Mouse (Mus musculus): ENCODE measurements around the gene Alpk1. TPM values are rescaled to one million over a fixed set of nuclear protein-coding genes. Genes with fewer than 3 reads are reported as not detected.
A peak's percentile ranks its signal among the peaks of the same experiment; 100 is the strongest.

Alpk1 gene
- polyA plus RNA-seq, 1 experiment = 35.4 TPM

DNA sequence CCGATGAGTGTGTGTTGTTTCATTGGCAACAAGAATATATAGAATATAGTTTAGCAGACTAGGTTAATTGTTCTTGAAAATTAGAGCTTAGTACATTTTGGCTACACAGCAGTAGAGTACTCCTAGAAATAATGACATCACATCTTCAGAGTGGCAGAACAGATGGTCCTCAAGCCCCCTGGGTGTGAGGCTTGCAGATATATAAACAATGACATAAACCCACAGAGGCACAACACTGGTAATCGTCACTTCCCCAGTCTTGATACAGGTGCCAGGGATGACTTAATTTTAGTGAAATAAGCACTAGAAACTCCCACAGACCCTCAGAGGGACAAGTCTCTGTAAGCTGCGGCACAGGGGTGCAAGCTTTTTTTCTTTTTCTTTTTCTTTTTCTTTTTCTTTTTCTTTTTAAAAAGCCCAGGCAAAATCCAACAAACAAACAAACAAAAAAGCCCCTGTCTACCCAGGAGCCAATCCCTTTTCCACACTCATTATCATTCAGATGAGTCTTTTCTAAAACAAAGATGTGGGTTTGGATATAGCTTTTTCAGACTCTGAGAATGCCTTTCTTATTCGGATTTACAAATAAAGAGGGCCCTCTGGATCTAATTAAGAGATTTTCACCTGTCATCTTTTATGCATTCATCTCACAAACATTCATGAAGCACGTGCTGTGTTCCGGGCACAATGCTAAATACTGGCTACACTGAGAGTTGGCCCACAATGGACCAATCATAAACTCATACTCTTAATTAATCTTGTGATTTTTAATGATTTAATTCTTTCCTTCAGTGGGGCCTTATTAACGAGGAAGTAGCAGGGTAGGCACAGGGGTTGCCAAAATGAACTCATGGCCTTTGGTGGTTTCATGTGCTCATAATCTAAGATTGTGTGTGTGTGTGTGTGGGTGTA, 128.3 kb downstream of the Alpk1 start:
- Histone ChIP-seq H3K4me1 (ENCODE audit: control insufficient read depth, insufficient read depth, low read length) (peaks cover 12% of the 10 kb centered on the region), H3K27ac (ENCODE audit: insufficient read depth, low read depth, low read length) (no peak overlapping the region), H3K4me3 (ENCODE audit: insufficient read depth, low read length) (no peak overlapping the region)
- no peak for TF ChIP-seq CTCF (IDR thresholded peaks at IDR 0.05; ENCODE audit: low read depth, low read length)
- no peak for TF ChIP-seq POLR2A (IDR thresholded peaks at IDR 0.05; ENCODE audit: borderline replicate concordance, low read depth, low read length)

DNA sequence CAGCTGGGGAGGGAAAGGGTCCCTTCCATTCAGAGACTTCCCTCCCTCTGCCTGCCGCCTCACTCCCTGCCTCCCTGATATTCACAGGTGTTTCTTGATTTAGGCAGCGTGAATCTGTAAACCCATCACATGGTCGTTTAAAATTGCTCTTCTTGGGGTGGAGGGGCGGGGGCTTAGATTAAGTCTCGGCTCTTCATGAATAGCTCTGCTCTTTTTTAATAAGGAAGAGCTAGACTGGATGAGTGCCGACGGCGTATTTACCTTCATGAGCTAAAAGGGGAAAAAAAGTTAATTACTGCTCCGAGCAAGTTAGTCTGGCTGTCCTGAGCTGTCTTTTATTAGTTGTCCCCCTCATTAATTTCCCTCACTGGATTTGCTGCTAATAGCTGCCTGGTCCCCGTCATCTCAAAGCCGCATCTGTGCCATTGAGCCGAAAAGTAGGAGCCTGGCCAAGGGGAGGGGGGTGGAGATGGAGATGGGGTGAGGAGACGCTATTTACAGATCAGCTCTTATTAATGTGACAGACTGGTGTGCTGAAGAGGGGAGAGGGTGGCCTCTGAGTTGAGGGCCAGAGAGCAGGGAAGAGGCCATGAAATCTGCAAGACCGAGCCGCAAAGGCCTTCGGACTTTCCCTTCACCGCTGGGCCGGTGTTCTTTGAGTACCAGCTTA, 134.0 kb downstream of the Alpk1 start:
- Histone ChIP-seq H3K4me1 (ENCODE audit: control insufficient read depth, insufficient read depth, low read length) (no peaks in the 10 kb centered on the region), H3K27ac (ENCODE audit: insufficient read depth, low read depth, low read length) (no peak overlapping the region), H3K4me3 (ENCODE audit: insufficient read depth, low read length) (no peak overlapping the region)
- TF ChIP-seq CTCF (IDR thresholded peaks at IDR 0.05; ENCODE audit: low read depth, low read length) (no peak), POLR2A (IDR thresholded peaks at IDR 0.05; ENCODE audit: borderline replicate concordance, low read depth, low read length) (no peak)

DNA sequence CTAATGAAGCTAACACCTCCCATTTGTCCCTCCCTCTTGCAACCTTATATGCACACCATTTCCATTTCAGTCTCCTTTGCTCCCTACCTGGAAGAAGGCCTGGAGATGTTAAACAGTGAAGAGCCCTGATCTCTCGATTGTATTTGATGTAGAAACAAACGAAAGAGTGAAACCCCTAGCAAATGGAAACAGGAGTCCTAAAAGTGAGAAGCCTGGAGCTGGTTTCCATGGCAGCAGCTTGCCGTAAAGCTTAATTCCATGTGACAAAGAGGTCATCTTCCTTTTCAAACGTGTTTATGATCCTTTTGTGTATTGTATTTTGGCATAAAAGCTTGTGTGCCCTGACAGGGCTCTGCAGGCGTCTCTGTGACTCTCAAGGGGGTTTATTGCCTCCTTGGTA, 138.1 kb downstream of the Alpk1 start:
- no peak for TF ChIP-seq CTCF (IDR thresholded peaks at IDR 0.05; ENCODE audit: low read depth, low read length)
- no peak overlapping the region for H3K27ac ChIP-seq (ENCODE audit: insufficient read depth, low read depth, low read length)
- no peaks in the 10 kb centered on the region for H3K4me1 ChIP-seq (ENCODE audit: control insufficient read depth, insufficient read depth, low read length)
- H3K4me3 ChIP-seq (ENCODE audit: insufficient read depth, low read length) = no peak overlapping the region

DNA sequence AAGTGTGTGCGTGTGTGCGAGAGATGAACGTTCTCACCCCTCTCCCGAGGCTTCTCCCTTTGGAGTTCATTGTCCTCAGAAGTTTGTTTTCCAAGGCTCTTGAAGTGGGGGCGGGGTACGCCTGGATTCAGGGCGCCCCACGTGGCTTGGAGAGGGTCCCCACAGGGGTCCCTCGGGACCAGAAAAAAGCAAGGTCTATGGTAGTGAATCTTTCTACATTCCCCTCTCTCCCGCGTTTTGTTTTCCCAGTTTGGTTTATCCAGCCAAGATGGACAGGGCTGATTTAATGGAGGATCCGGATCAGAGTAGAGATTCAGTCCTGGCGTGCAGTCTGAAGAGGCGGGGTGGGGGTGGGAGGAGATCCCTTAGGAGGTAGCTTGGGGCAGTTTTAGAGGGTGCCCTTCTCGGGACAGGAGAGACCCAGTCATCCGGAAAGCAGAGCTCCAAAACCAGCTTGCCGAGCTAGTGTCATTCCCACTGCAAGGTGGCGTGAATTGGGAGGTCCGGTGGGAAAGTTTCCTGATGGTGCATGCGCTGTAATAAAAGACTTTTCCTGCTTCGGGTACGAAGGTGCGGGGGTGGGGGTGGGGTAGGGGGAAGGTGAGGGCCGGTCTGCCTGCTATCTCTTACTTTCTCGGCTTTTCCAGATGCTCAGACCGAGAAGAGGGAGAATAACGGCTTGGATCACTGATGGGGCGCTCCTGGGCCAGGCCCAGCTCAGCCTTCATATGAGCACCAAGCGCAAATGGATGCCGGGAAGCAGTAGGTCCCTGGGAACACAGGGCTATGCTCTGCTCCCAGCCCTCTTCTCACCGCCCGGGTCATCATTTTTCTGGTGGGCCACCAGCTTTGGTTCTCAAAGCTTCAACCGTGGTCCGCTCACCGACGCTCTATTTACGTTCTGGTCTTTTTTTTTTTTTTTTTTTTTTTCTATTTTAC, 139.3 kb downstream of the Alpk1 start:
- Histone ChIP-seq H3K4me1 (ENCODE audit: control insufficient read depth, insufficient read depth, low read length) (no peaks in the 10 kb centered on the region), H3K27ac (ENCODE audit: insufficient read depth, low read depth, low read length) (no peak overlapping the region), H3K4me3 (ENCODE audit: insufficient read depth, low read length) (no peak overlapping the region)
- TF ChIP-seq POLR2A (IDR thresholded peaks at IDR 0.05; ENCODE audit: borderline replicate concordance, low read depth, low read length) = no peak
- no peak for TF ChIP-seq CTCF (IDR thresholded peaks at IDR 0.05; ENCODE audit: low read depth, low read length)

DNA sequence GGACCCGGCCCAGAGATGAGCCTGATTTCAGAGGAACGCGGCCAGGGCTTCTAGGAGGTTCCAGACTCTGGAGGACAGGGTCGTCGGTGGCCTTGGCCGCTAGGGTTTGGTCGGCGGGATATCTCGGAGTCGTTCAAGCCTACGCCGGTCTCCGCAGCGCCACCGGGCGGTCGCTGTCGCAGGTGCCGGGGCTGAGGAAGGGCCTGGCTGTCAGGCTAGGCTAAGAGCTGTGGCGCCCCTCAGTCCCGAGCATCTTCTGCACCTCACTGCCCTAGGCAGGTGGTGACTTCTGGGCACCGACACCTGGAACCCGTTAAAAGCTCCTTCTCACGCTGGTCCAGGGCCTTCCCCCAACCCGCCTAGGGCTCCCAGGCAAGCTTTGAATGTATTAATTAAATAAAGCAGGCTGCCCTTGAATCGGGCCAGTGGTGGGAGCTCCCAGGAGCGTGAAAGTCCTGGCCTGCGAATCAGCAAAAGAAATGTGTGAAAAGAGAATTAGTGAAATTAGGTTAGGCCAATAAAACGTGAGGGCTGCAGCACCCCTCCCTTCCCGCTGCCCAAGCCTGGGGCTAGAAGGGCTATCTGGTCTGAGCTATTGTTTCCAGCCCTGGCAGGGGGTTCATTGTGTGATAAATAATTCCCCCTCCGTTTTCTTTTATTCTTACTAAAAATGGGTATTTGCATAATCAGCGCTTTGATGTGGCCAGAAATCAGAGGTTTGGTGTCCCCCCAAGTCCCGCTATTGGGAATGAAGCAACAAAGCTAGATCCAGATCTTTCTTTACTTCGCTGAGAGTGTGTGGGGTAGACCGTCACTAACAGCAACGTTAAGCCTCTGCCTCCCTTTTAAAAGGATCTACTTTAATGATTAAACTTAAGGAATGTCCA, 140.2 kb downstream of the Alpk1 start:
- TF ChIP-seq POLR2A (IDR thresholded peaks at IDR 0.05; ENCODE audit: borderline replicate concordance, low read depth, low read length) (no peak), CTCF (IDR thresholded peaks at IDR 0.05; ENCODE audit: low read depth, low read length) (peak; percentile 21; the same call in 1 of the 2 replicates)
- Histone ChIP-seq H3K27ac (ENCODE audit: insufficient read depth, low read depth, low read length) (no peak overlapping the region), H3K4me3 (ENCODE audit: insufficient read depth, low read length) (no peak overlapping the region), H3K4me1 (ENCODE audit: control insufficient read depth, insufficient read depth, low read length) (no peaks in the 10 kb centered on the region)

DNA sequence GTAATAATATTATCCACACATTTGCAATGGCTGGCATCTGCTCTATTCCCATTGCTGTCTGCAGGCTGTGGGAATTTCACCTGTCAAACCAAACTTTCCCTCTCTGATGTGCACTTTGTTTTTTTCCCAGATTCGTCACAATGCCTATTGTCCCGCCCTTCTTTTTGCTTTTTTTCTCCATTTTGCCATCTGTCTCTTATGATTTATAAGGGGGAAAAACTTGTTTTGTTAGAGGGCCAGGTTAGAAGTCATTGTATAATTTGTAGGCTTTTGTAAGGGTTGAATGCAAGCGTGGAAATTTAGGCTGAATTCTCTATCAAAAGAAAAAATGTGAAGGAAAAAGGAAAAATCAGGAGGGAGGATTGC, 145.4 kb downstream of the Alpk1 start:
- TF ChIP-seq POLR2A (IDR thresholded peaks at IDR 0.05; ENCODE audit: borderline replicate concordance, low read depth, low read length) (no peak), CTCF (IDR thresholded peaks at IDR 0.05; ENCODE audit: low read depth, low read length) (no peak)
- no peak overlapping the region for H3K27ac ChIP-seq (ENCODE audit: insufficient read depth, low read depth, low read length)
- H3K4me1 ChIP-seq (ENCODE audit: control insufficient read depth, insufficient read depth, low read length) = 0 out of 2 replicates have a peak, but pooled peaks cover 3% of the 10 kb centered on the region
- H3K4me3 ChIP-seq (ENCODE audit: insufficient read depth, low read length) = no peak overlapping the region

DNA sequence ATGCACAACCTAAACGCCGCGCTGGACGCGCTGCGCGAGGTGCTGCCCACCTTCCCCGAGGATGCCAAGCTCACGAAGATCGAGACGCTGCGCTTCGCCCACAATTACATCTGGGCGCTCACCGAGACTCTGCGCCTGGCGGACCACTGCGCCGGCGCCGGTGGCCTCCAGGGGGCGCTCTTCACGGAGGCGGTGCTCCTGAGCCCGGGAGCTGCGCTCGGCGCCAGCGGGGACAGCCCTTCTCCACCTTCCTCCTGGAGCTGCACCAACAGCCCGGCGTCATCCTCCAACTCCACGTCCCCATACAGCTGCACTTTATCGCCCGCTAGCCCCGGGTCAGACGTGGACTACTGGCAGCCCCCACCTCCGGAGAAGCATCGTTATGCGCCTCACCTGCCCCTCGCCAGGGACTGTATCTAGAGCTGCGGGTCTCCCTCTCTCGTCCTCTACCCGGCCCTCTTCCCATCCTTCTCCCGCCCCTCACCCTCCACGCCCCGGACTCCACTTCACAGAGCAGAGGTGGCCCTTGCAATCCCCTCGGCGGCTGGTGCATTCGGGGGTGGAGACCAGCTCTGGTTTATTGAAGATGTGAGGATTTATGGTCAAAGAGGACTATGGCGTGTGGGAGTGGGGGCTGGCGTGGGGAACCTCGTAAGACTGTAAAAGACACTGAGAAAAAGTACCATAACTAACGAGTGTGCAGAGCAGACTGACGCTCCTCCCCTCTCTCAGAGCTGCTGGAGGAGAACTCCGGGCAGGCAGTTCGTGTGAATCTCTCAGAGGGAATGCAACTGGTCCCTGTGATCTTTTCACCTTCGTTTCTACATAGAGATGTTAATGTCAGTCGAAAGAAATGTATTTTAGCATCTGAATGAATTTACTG, 146.0 kb downstream of the Alpk1 start:
- no peak for TF ChIP-seq POLR2A (IDR thresholded peaks at IDR 0.05; ENCODE audit: borderline replicate concordance, low read depth, low read length)
- TF ChIP-seq CTCF (IDR thresholded peaks at IDR 0.05; ENCODE audit: low read depth, low read length) = peak; percentile 68
- H3K27ac ChIP-seq (ENCODE audit: insufficient read depth, low read depth, low read length) = no peak overlapping the region
- peak overlapping the region; percentile 58 for H3K4me3 ChIP-seq (ENCODE audit: insufficient read depth, low read length)
- H3K4me1 ChIP-seq (ENCODE audit: control insufficient read depth, insufficient read depth, low read length) = 0 out of 2 replicates have a peak, but pooled peaks cover 3% of the 10 kb centered on the region
